Mouse (Mus musculus) adrenal gland, postnatal 25 days (tissue): ENCODE data around the gene Prkrip1. TPM values are rescaled to one million over a fixed set of nuclear protein-coding genes. Genes with fewer than 3 reads are reported as not detected.
"Not testable (repeated sequence)": the region's sequence is repeated elsewhere in the genome, so short reads cannot be mapped to it uniquely, and the experiment has no call there.

Experiments used
- DNase-seq: peaks from one replicate; pipeline ENCODE4 v3.0.0; 2021; ENCODE audit warnings: mixed read lengths
- total RNA-seq: library from RNA; stranded (reverse); gene quantifications from 2 replicates; pipeline ENCODE4 v1.2.3, GENCODE M21; 2021

Gene Prkrip1
- total RNA-seq, 1 experiment from 2014 or later, result 35.9 TPM

GRCm38 (mm10) chr5:136211341-136212102 is 12.8 kb upstream of the Prkrip1 start:
- DNase-seq, result not testable (repeated sequence)

GRCm38 (mm10) chr5:136210549-136210948 is 11.8 kb upstream of the Prkrip1 start:
- DNase-seq, result no peak

DNA sequence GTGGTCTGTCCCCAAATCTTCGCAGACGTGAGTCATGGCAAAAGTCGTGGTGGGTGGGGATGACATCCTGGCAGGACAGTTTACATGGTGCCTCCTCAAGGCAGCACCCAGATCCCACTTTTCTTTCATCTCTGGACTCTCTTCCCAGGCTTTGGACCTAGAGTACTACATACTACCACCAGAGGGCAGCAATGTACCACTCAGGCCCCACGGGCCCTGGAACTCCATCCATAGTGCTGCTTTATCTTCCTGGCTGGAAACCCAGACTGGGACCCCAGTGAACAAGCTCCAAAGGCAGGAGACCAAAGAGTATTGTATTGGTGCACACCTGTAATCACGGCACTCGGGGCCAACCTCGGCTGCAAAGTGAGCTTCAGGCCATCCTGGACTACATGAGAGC is 3.1 kb upstream of the Prkrip1 start:
- peak; percentile 54 for DNase-seq

GRCm38 (mm10) chr5:136199526-136199925 is 763 bp upstream of the Prkrip1 start:
- DNase-seq, result no peak

GRCm38 (mm10) chr5:136191870-136192269 is 6.9 kb downstream of the Prkrip1 start:
- no peak for DNase-seq

- no peak for DNase-seq
Observed at GRCm38 (mm10) chr5:136186723-136187122, 12.0 kb downstream of the Prkrip1 start.

GRCm38 (mm10) chr5:136183766-136184165 is 15.0 kb downstream of the Prkrip1 start:
- no peak for DNase-seq

DNA sequence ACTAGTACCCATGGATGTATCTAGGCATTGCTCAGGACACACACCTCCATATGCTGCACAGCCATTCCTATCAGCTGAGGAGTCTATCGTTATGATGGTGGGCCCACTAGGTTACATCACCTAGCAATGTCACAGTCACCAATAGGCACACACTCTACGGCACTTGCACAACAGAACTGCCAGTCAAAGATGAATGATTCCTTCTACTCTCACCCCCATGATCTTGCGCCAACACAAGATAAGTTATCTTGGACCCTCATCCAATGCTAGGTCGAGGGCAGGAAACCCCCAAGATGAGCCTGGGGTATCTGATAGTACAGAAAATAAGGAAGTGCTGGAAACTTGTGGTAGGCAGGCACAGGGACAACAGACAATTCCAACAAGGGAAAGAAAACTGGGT is 15.9 kb downstream of the Prkrip1 start:
- no peak for DNase-seq

- DNase-seq, result no peak
Observed at GRCm38 (mm10) chr5:136182049-136182448, 16.7 kb downstream of the Prkrip1 start.

DNA sequence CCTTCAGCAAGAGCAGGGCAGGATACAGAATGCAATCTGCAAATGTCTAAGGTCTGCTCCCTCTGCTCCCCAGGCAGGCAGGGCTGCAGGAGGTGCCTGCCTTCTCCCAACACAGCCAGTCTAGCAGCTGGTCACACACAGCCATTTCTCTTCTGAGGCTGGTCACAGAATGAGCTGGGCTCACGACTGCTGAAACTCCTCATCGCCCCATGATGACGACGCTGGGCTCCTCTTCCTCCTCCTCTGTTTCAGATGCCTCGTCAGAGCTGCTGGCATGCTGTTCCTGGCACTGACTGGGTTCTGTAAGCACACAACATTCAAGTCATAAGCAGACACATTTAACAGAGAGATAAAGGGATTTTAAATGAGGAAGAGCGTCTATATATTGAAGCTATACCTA is 17.6 kb downstream of the Prkrip1 start:
- DNase-seq, result no peak

DNA sequence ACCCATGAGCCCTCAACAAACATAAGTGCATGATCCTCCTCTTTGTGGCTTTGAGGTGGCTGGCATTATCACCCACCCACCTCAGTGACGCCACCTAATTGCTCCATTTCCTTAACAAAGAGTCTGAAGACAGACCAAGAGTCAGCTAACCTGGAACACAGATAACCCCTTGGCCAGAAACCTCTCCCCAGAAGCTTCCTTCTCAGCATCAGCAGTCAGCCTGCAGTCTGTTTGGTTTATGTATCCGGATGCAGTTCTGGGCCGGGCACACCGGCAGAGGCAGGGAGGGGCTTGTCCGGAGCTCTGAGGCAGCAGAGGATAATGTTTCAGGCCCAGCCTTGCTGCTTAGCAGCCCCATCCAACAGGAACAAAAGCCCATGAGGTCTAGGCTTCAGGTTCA is 19.2 kb downstream of the Prkrip1 start:
- no peak for DNase-seq

- DNase-seq, result peak; percentile 37
Observed at GRCm38 (mm10) chr5:136173606-136174463, 24.9 kb downstream of the Prkrip1 start.

DNA sequence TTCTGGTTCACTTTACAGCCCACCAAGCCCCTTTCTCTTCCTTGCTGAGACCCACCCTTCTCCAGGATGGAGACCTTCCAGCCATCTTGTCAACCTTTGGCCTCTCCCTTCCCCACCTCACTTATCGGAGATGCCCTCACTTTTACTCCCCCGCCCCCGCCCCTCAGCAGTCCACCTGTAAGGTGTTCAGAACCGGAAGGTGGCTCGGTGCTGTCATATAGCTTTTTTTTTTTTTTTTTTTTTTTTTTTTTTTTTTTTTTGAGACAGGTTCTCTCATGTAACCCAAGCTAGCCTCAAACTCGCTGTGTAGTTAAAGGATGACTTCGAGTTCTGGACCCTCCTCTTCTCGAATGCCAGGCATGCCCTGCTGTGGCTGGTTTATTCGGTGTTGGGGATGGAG is 25.8 kb downstream of the Prkrip1 start:
- DNase-seq, result no peak

- no peak for DNase-seq
Observed at GRCm38 (mm10) chr5:136171363-136172341, 27.1 kb downstream of the Prkrip1 start.

GRCm38 (mm10) chr5:136170512-136171362 is 28.0 kb downstream of the Prkrip1 start, which contains the start of gene Orai2:
Gene Orai2 (minus strand): TSS chr5:136170713.
- peak; percentile 74 for DNase-seq

GRCm38 (mm10) chr5:136169626-136170511 is 28.9 kb downstream of the Prkrip1 start:
- DNase-seq, result peak; percentile 7

DNA sequence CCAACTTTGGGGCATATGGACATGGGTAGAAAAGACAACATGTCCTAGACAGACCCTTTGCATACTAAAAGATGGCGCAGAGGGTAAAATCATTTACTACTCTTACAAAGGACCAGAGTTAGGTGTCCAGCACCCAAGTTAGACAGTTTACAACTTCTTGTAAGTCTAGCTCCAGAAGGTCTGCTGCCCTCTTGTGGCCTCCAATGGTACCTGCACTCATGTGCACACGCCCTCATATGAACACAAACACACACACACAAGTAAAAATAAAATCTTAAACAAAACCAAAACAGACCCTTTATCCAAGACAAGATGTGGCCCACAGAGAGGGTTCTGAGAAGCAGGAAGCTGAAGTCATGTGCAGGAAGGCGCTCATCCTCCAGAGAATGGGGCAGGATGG is 30.7 kb downstream of the Prkrip1 start:
- DNase-seq, result no peak

GRCm38 (mm10) chr5:136167296-136167695 is 31.5 kb downstream of the Prkrip1 start:
- no peak for DNase-seq

DNA sequence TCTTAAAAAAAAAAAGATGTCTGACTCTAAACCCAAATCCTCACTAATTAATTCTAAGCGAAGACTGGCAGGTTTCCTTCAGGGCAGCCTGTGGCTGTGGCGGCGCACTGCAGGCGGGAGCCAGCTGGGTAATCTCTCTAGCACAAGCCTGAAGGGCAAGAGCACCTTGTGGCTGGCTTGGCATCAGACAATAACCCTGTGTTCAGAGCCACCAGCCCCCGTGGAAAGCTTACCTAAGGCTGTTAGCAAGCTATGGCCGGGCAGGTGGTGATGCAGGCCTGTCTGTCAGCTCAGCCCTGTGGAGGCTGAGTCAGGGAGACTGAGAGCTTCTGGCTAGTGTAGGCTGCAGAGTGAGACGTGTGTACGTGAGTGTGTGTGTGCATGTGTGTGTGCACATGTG is 33.5 kb downstream of the Prkrip1 start:
- no peak for DNase-seq
